Mouse (Mus musculus): ENCODE measurements around the gene Isoc2b.
A peak's percentile ranks its signal among the peaks of the same experiment; 100 is the strongest.
"Not testable (repeated sequence)": the region's sequence is repeated elsewhere in the genome, so short reads cannot be mapped to it uniquely, and the experiment has no call there.

Gene Isoc2b

GRCm38 (mm10) chr7:4865579-4866493, 4.2 kb downstream of the Isoc2b start:
- DNase-seq (ENCODE audit: low read depth): peak; percentile 99

DNA sequence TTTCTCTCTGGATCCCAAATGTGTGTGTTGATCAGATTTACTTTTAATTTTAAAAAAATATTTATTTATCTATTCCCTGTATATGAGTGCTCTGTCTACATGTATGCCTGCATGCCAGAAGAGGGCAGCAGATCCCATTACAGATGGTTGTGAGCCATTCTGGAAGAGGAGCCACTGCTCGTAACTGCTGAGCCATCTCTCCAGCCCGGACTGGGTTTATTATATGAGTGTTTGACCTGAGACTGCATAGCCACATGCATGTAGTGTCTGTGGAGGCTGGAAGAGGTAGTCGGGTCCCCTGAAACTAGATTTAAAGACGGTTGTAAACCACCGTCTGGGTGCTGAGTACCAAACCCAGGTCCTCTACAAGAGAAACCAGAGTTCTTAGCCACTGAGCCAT, 5.0 kb downstream of the Isoc2b start:
- peak; percentile 68 for DNase-seq (ENCODE audit: low read depth)

DNA sequence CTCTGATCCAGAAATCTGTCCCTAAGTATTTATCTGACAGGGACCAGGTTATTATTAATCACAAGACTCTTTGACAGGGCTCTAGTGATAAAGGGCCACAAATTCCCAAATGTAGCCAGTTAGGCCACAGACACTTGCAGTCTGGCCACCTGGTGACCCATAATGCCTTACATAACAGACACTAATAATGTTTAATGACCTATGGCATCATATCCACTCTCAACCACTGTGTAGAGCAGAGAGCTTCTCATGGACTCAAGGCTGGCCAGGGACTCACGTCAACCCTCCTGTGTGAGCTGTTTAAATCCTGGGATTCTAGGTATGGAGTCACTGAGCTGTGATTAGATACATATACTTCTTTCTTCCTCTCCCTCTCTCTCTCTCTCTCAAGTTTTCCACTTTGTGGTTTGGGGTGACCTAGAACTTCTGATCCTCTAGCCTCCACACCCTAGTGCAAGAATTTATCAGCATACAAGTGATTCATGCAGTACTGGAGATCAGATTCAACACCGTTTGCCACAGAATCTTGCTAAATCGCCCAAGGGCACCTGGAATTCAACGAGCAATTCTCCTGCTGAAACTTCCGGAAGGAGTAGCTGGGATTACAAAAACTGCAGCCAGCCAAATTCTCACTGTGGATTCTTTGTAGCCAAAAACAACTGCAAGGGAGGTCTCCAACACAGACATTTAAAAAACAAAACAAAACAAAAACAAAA, 5.8 kb downstream of the Isoc2b start:
- no peak for DNase-seq (ENCODE audit: low read depth)

- DNase-seq (ENCODE audit: low read depth): no peak
These were observed 6.4 kb downstream of the Isoc2b start for GRCm38 (mm10) chr7:4863541-4864080.

DNA sequence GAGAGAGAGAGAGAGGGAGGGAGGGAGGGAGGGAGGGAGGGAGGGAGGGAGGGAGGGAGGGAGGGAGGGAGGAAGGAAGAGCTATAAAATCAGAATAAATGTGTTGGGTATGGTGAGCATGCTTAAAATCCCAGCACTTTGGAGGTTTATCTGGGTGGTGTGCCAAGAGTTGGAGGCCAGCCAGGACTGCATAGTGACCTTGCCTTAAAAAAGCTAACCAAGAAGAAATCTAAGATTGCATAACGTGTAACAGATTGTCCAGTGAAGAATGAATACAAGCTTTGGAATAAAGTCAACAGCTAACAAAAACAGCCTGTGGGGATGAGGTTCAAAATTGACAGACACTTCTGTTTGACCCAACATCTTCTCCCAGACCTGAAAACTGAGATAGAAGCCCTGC, 7.0 kb downstream of the Isoc2b start:
- DNase-seq (ENCODE audit: low read depth): no peak

DNA sequence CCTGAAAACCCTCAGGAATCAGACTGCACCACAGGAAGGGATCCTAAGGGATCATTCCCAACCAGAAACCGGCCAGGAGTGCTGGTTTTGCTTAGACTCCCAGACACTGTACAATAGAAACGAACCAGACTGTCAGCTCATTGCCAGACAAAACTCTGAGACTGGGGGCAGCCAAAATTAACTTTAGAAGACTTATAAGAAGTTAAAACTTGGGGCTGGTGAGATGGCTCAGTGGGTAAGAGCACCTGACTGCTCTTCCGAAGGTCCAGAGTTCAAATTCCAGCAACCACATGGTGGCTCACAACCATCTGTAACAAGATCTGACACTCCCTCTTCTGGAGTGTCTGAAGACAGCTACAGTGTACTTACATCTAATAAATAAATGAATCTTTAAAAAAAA, 9.1 kb downstream of the Isoc2b start:
- not testable (repeated sequence) for DNase-seq (ENCODE audit: low read depth)

DNA sequence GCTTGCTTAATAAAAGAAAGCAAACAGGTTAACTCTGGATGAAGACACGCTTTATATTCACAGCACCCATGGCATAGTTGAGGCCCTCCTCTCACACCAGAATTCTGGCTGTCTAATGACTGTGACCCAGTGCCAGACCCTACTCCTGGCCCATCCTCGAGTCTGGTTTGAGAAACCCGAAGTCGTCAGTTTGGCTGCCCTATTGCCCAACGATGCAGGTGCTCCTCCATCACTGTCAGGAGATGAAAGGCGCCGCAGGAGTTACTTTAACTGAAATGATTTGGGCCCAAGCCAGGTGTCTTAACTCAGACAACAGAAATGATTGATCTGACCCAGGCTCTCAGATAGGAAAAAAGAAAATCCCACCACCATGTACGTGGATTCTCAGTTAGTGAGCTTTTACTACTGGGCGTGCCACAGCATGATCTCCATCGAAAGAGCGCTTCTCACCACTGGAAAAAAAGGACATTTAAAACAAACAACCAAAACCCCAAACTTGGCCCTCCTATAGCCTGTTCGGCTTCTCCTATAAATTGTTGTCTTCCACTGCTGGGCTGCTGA, 10.6 kb downstream of the Isoc2b start:
- DNase-seq (ENCODE audit: low read depth): no peak

GRCm38 (mm10) chr7:4857321-4857720, 12.7 kb downstream of the Isoc2b start:
- DNase-seq (ENCODE audit: low read depth): no peak

DNA sequence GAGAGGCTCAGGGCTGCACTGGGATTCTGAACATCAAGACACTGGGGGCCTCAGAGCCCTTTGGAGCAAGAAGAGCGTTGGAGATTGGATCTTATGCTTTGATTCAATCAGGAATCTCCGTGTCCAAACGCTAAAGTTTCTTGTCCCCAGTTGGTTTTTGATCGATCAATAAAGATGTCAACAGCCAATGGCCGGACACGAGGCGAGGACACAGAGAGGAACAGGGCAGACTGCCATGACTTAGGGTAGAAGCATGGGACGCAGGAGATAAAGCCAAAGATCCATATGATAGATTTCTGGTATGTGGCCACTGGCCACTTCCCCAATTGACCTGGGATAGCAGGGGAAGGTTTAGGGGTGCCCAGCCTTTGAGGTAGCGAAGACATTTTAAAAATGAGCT, 13.6 kb downstream of the Isoc2b start:
- DNase-seq (ENCODE audit: low read depth): no peak

GRCm38 (mm10) chr7:4853613-4854012, 16.4 kb downstream of the Isoc2b start:
- DNase-seq (ENCODE audit: low read depth): no peak

DNA sequence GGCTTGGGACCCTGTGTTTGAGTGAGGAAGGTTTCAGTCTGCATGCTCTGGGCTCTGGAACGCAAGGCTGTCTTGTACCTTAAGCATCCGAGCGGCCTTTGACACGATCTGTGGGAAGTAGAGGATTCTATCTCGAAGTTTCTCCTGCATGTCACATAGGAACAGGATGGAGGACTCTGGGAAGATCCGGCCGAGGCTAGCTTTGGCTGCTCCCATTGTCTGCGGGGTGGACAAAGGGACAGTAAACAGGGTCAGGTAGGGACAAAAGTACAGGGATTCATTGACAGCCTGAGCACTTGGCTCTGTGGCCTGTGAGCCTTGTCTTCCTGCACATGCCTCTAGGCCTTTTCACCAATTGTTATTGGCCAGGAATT, 18.8 kb downstream of the Isoc2b start:
- no peak for DNase-seq (ENCODE audit: low read depth)

- DNase-seq (ENCODE audit: low read depth): no peak
These were observed 19.3 kb downstream of the Isoc2b start for GRCm38 (mm10) chr7:4850621-4851314.

DNA sequence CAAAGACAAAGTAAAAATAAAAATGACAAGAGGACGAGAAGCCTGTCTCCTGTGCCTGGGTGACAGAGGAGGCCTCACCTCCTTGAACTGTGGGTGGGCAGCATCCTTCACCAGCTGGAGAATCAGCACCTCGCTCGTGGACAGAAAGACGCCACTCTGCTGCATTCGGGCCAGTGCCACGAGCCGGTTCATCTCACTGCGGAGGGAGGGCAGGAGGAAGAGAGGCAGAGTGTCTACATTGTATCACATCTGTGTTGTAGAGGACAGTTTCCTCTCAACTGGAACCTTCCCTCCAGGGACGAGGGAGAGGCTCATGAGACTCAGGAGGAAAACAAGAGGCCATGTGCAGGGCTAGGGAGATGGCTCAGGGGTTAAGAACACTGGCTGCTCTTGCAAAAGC, 20.7 kb downstream of the Isoc2b start:
- no peak for DNase-seq (ENCODE audit: low read depth)

- no peak for DNase-seq (ENCODE audit: low read depth)
These were observed 25.1 kb downstream of the Isoc2b start for GRCm38 (mm10) chr7:4844917-4845309.

DNA sequence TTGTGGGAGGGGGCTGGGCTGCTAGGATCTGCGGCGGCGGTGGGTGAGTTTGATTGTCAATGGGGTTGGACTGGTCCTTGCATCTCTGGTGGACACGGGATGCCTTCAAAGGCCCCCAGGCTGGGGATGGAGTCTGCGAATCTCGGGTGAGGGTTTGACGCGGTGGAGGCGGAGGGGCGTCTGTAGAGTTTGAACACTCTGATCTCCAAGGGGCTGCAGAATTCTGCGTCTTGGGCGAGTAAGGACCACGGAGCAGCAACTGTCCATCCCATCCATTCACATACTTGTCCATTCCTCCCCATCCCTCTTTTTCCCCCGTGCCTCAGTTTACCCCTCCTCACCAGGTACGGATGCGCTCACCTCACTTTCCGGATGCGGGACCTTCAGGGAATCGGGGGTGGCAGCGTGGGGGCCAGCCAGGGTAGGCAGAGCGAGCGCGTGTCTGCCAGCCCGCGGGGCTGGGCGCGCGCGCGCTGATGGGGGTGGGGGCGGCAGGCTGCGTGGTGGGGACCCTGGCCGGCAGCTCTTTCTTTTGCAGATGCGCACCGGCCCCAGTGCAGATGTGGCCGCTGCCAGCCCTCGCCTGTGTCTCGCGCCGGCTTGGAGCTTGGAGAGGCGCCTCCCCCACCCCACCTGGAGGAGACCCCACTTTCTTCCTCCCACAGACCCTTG, 25.7 kb downstream of the Isoc2b start, which contains the start of gene Shisa7:
TSS of gene Shisa7 (minus strand) at position 452 of the 672 bp plus-strand sequence.
- DNase-seq (ENCODE audit: low read depth): no peak

DNA sequence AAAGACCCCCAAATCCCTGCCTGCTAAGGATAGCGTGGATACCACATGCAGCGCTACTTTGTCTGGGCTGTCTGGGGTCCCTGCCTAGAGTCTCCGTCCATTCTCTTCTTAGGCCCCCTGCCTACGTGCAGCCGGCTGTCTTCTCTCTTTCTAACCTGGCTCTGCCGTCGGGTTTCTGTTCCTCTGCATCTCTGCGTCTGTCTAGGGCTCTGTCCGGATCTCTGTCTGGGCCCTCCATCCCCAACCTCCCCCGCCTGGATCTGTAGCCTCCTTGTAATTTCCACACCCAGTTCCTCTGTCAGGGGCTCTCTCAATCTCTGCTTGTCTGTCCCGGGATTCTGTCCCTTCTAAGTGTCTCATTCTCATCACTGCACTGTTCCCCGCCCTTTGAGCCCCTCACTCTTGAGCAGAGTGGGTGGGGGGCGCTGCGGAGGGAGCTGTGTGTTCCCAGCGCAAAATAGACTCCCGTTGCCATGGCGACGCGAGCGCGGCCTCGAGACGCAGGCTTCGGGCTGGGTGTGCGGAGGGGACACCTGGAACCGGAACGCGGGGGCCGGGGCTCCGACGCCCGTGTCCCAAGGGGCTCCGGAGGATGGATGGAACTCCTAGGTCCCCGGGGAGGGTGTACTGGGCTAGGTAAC, 26.3 kb downstream of the Isoc2b start:
- no peak for DNase-seq (ENCODE audit: low read depth)

DNA sequence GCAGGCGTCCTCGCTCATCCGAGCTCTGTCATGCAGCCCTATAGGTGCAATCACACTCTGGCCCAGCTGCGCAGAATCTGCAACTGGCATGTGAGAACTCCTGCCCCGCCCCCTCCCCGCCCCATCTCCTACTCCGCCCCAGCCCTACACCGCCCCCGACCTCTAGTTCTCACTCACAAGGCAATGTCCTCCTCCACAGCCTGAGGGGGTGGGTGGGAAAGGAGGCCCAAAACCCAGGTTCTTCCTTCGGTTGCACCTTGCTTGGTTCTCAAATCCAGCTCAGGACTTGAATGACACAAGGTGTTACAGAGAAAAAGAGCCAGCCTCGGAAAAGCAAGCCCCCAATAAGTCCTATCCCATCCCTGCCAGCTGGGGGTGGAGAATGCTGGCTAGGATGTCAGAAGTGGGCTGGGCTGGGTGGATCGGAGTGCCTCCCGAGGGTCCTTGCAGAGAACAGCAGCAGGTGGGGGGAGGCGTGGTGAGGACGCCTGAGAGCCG, 27.4 kb downstream of the Isoc2b start:
- peak; percentile 56 for DNase-seq (ENCODE audit: low read depth)

DNA sequence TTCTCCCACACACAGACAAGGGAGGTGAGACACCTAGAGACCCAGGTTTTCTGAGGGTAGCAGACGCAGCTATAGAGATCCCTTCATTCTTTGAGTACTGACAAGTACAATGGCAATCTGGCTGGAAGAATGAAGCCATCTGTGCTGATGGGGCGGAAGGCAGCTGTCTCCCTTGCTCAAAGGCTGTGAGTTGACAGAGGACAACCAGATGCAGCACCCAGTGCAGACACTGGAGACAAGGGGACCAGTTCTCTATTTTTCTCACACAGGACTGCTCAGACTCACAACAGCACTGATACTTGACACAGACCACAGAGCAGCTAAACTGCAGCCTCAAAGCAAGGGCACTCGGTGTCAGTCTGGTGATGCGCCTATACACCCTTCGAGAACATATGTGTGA, 28.0 kb downstream of the Isoc2b start:
- DNase-seq (ENCODE audit: low read depth): no peak

DNA sequence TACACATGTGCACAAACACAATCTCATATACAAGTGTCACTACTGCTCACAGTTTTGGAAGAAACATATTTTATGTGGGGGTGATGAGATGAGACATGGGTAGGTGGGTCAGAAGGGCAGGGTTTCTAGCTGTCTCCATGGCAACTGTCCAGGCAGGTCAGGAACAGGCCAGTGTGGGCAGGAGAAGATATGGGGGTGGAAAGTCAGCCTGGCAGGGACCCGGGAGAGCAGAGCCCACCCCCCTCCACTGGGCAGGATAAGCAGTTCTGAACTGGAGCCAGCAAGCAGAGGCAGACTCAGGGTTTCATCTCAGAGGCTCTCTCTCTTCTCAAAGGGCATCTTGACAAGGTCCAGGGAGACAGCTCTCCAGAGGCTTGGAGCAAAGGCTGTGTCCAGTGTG, 32.4 kb downstream of the Isoc2b start:
- no peak for DNase-seq (ENCODE audit: low read depth)

- peak; percentile 66 for DNase-seq (ENCODE audit: low read depth)
These were observed 33.7 kb downstream of the Isoc2b start for GRCm38 (mm10) chr7:4836351-4836792.

Data from induced T-regulatory cell, adult 2 months (primary cell).